Mouse (Mus musculus): ENCODE measurements at regions not wholly inside any gene's neighbourhood (a gene's known extent, or its start where the extent isn't known, plus 50 kb on each side); places are given as distances from the start of the nearest gene placed in this dataset.

DNA sequence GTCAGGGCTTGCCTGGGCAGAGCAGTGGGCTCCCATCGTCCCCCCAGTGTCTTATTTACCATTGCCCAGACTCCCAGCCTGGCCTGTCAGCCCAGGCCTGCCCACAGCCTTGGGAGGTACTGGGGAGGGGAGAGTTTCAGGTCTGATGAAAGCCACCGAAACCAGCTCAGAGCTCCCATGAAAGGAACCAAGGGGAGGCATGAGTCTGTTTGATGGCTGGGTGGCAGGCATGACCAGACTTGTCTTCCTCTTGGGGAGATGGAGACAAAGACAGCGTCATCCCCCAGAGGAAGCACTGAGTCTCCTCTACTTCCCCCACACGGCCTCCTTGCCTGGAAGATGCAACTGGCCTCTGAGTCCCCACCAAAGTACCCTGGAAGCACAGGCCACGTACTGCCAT is 196.7 kb downstream of the Opa1 start:
- no peak overlapping the region for H3K27ac ChIP-seq
- intact Hi-C loops (cut with DNase I) = no loop called here
- H3K4me3 ChIP-seq = no peak overlapping the region
- DNase-seq (ENCODE audit: extremely low spot score in 1 of 2, low spot score in 2 of 2) = no peak
- TF ChIP-seq CTCF (IDR thresholded peaks at IDR 0.05) = no peak

DNA sequence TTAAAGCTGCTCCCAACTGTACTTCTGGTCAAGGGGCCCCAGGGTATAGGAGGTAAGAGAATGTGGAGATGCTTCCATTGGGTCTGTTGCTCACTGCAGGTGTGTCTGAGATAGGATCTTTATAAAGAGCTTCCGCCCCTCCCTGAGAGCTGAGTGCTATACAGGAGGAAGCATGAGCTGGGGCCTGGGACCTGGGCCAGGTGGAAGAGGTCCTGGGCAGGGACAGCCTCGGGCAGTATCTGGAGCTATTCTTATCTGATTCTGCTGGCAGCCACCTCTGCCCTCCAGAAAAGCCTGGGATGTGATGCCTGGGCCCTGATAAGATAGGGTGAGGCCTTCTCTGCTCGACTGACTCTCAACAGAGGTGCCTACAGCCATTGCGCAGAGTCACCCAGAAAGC is 203.3 kb downstream of the Opa1 start:
- Histone ChIP-seq H3K4me3 (no peak overlapping the region), H3K27ac (no peak overlapping the region)
- intact Hi-C loops (cut with DNase I) = no loop called here
- DNase-seq (ENCODE audit: extremely low spot score in 1 of 2, low spot score in 2 of 2) = no peak
- TF ChIP-seq CTCF (IDR thresholded peaks at IDR 0.05) = no peak

DNA sequence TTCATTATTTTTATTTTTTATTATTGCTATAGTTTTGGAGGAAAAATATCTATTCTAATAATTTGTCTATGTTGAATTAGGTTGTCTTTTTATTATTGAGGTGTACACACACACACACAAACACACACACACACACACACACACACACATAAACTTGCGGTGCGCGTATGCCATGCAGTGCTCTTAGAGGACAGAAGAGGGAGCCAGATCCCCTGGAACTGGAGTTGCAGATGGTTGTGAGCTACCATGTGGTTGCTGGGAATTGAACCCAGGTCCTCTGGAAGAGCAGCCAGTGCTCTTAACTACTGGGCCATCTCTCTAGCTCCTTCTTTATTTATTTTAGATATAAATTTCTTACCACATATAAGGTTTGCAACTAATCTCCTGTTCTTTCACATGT is 206.0 kb downstream of the Opa1 start:
- DNase-seq (ENCODE audit: extremely low spot score in 1 of 2, low spot score in 2 of 2) = no peak
- Histone ChIP-seq H3K27ac (no peak overlapping the region), H3K4me3 (no peak overlapping the region)
- intact Hi-C loops (cut with DNase I) = no loop called here
- no peak; the same call in 1 of the 2 replicates for TF ChIP-seq CTCF (IDR thresholded peaks at IDR 0.05)

DNA sequence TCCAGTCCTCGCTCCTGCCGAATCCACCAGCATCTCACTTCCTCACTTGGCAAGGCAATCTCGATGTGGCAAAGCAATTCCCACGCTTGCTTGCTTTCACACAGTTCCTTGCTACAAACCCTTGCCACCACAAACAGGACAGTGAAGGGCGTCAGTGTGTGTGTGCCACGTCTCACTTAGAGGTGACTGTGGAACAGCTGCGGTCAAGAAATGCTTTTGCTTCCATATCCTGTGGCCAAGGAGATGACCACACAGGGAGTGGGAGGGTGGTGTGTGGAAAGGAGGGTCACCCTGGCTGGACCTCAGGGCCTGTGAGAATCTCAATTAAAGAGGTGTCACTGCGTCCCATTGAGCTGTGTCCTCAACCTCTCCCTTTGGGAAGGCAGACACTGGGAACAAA is 207.4 kb downstream of the Opa1 start:
- Histone ChIP-seq H3K4me3 (no peak overlapping the region), H3K27ac (no peak overlapping the region)
- TF ChIP-seq CTCF (IDR thresholded peaks at IDR 0.05) = no peak
- DNase-seq (ENCODE audit: extremely low spot score in 1 of 2, low spot score in 2 of 2) = no peak
- intact Hi-C loops (cut with DNase I) = no loop called here

DNA sequence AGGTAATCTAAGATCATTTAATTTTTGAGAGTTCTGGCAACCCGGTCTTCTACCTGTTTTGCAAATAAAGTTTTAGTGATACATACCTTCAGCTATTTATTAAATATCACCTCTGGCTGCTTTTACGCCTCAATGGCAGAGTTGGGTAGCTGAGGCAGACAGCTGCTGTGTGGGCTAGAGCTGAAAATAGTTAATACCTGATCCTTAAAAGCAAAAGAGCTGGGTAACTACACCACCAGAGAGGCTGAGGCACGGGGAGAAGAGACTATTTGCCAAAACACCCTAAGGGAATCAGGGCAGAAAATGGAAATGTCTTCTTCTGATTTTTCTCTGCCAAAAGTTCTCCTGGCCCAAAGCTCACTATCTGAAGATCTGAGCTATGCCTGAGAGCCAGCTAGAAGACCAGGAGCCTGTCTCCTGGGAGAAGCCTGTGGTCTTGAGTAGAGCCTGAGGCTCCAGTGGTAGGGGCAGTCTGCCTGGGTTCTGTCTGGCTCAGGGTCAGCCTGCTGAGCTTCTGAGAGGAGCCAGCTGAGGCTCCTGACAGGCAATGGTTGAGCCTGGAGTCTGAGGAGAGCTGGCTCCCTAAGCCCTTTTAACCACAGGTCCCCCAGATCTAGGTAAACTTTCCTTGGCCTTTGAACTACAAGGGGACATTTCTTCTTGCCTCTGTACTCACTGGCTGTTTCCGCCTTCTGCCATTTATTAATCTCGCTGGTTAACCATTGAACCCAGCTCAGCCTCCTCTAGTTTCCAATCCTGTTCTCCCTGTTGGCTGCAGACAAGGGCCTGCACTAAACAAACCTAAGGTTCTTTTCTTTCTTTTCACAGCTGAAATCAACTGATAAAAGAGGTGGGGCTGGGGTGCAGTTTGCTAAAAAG is 208.7 kb downstream of the Opa1 start:
- Histone ChIP-seq H3K27ac (no peak overlapping the region), H3K4me3 (no peak overlapping the region)
- no peak for DNase-seq (ENCODE audit: extremely low spot score in 1 of 2, low spot score in 2 of 2)
- intact Hi-C loops (cut with DNase I) = no loop called here
- TF ChIP-seq CTCF (IDR thresholded peaks at IDR 0.05) = no peak

DNA sequence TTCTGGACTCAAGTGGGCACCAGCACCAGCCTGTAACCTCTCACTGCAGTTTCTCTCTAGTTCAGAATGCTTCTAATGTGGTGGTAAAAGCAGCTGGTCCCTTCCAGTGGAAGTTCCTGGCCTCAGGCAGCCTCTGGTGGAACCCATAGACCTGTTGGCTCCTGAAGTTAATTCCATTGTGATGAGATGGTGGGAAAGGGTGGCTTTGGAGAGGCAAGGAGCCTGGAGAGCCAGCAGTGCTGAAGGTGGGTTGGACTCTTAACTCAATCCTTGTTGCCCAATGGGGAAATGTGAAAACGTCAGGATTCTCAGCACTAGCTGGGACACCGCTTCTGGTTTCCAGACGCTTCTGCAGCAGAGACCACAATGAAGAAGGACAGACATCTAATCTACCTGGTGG is 210.9 kb downstream of the Opa1 start:
- intact Hi-C loops (cut with DNase I) = no loop called here
- TF ChIP-seq CTCF (IDR thresholded peaks at IDR 0.05) = no peak
- no peak overlapping the region for H3K4me3 ChIP-seq
- H3K27ac ChIP-seq = no peak overlapping the region
- no peak for DNase-seq (ENCODE audit: extremely low spot score in 1 of 2, low spot score in 2 of 2)

DNA sequence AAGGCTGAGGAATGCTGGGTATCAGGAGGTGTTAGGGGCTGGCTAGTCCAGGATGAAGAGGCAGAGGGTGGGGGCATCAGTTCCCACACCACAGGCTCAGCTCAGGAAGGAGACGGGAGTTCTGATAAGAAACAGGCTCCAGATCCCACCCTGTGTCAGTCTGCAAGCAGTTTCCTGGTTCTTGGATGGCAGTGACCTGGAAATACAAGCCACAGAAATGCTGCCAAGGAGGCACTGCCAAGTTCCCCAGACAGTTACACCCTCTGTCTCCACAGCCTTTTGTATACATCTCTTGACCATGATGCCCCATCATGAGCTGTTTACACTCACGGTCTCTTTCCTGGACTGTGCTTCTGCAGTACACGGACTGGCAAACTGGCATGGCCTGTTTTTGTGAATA is 220.1 kb downstream of the Opa1 start:
- no peak for DNase-seq (ENCODE audit: extremely low spot score in 1 of 2, low spot score in 2 of 2)
- intact Hi-C loops (cut with DNase I) = no loop called here
- H3K27ac ChIP-seq = no peak overlapping the region
- no peak for TF ChIP-seq CTCF (IDR thresholded peaks at IDR 0.05)
- H3K4me3 ChIP-seq = no peak overlapping the region

DNA sequence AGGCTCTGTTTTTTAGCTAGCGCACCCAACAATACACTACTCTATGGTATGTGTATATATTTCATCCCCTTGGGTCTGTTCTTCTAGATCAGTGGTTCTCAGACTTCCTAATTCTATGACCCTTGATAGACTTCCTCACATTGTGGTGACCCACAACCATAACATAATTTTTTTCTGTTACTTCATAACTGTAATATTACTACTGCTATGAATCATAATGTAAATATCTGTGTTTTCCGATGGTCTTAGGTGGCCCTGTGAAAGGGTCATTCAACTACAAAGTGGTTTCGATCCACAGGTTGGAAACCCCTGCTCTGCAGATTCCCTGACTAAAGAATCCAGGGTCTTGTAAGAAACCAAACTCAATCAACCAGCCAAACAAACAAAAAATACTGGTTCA is 220.8 kb downstream of the Opa1 start:
- no peak for TF ChIP-seq CTCF (IDR thresholded peaks at IDR 0.05)
- DNase-seq (ENCODE audit: extremely low spot score in 1 of 2, low spot score in 2 of 2) = no peak
- Histone ChIP-seq H3K27ac (no peak overlapping the region), H3K4me3 (no peak overlapping the region)
- intact Hi-C loops (cut with DNase I) = no loop called here

DNA sequence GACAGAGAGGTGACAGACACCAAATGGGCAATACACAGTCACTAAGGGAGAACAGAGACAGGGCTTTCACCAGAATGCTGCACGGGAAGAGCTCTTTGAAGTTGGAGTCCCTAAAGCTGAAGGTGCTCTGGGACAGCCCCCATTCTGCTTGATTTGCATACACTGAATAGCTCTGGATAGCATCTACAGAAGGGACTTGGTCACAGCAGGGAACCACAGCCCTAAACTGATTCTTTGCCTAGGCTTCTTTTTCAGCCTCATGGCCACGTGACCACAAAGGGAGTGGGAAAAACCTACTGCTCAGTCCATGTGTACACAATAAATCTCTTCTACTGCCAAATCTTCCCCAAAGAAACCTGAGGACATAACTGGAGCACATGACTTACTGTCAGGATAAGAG is 221.3 kb downstream of the Opa1 start:
- intact Hi-C loops (cut with DNase I) = no loop called here
- no peak for DNase-seq (ENCODE audit: extremely low spot score in 1 of 2, low spot score in 2 of 2)
- TF ChIP-seq CTCF (IDR thresholded peaks at IDR 0.05) = no peak
- Histone ChIP-seq H3K27ac (no peak overlapping the region), H3K4me3 (no peak overlapping the region)

DNA sequence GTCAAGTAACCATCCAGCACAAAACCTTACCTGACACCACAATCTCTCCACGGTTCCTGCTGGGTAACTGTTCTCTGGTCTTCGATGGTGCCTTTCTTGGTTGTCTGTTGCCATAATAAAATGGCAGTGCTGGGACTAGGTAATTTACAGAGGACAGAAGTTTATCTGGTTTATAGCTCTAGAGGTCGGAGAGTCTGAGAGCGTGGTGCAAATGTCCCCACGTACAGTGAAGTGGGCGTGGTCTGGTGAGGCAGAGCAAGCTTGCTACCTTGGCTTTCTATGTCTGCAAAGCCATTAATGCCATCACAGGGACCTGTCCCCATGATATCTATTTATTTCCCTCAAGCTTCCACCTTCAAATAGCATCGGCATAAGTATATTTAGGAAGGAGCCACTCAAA is 223.0 kb downstream of the Opa1 start:
- no peak for DNase-seq (ENCODE audit: extremely low spot score in 1 of 2, low spot score in 2 of 2)
- no peak overlapping the region for H3K27ac ChIP-seq
- intact Hi-C loops (cut with DNase I) = no loop called here
- TF ChIP-seq CTCF (IDR thresholded peaks at IDR 0.05) = no peak
- H3K4me3 ChIP-seq = no peak overlapping the region

DNA sequence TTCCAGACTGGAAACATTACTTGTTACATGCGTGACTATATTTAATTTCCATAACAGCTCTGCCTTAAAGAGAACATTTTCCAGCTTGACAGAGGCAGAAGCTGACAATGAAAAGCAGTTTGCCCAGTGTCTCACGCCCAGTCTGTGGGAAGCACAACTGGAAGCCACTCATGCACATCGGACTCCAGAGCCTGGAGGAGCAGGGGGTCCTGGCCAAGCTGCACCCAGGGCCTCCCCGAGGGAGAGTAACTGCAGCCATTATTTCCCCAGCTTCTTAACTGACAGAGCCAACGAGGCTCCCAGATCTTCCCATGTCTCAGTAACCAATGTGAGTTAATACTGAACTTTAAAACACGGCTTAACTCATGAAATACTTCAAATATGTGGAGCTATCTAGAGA is 223.5 kb downstream of the Opa1 start:
- TF ChIP-seq CTCF (IDR thresholded peaks at IDR 0.05) = no peak
- Histone ChIP-seq H3K27ac (no peak overlapping the region), H3K4me3 (no peak overlapping the region)
- intact Hi-C loops (cut with DNase I) = no loop called here
- DNase-seq (ENCODE audit: extremely low spot score in 1 of 2, low spot score in 2 of 2) = no peak

DNA sequence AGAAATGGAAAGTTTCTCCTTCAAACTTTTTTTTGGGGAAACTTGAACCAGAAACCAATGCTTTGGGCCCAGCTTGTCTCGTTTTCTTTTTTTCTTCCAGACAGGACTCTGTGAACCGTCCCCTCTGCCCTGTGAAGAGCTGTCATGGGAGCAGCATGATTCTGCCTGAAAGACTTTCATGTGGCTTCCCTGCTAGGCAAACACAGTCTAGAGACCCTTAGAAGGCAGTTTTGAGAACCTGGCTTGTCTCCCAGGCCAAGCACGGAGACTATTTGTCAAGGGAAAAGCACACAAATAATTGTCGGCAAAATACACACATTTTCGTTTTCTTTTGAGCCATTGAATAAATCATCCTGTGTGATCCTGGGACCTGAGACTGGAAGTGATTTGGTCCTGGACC is 228.7 kb downstream of the Opa1 start:
- DNase-seq (ENCODE audit: extremely low spot score in 1 of 2, low spot score in 2 of 2) = no peak

DNA sequence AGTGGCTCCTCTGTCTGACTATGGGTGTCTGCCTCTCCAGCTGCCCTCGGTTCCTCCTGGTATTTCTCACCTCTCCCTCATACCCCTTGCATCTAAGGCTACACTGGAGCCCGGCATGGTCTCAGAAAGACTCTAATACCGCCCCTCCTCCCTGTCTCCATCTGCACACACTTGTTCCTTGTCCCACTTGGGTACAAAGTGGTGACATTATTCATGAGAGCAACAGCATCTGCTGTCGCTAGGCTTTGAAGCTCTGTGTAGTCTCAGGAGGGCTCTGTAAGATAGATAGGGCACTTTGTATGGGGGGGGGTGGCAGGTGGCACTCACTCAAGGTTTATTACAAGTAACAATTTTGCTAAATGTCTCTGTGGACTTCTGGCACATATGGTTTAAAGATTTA is 229.7 kb downstream of the Opa1 start:
- no peak for TF ChIP-seq CTCF (IDR thresholded peaks at IDR 0.05)
- Histone ChIP-seq H3K4me3 (no peak overlapping the region), H3K27ac (no peak overlapping the region)
- DNase-seq (ENCODE audit: extremely low spot score in 1 of 2, low spot score in 2 of 2) = no peak
- intact Hi-C loops (cut with DNase I) = no loop called here

More for the DNA sequence above, 228.7 kb downstream of the Opa1 start:
- intact Hi-C loops (cut with DNase I) = no loop called here
- TF ChIP-seq CTCF (IDR thresholded peaks at IDR 0.05) = no peak
- H3K4me3 ChIP-seq = no peak overlapping the region
- no peak overlapping the region for H3K27ac ChIP-seq

Measured in left cerebral cortex, adult 2 months (tissue).